Mouse (Mus musculus): ENCODE data around the gene B3gntl1. TPM values are rescaled to one million over a fixed set of nuclear protein-coding genes. Genes with fewer than 3 reads are reported as not detected.

The B3gntl1 gene
- polyA plus RNA-seq, 1 experiment: 7.6 TPM

DNA sequence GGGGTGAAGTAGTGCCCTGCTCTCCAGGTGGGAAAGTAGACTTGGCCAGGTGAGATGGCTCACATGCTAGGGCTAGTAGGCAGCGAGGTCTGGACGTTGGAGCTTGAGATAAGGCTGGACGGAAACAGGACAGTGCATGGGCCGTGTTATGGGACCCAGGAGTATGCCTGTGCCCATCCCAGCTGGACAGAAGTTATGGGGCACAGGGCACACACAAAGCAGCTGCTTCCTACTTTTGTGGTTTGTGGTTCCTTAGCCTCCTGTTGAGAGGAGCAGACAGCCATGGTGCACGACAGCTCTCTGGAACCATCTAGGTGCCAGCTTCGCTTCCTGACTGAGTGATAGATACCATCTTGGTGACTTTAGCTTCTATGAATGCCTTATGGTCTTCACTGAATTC, 67.3 kb downstream of the B3gntl1 start:
- H3K4me3 ChIP-seq (ENCODE audit: control insufficient read depth, low read depth, low read length): no peak overlapping the region
- H3K36me3 ChIP-seq (ENCODE audit: control insufficient read depth, insufficient read depth, low read length): no peaks in the 10 kb centered on the region; the same call in 1 of the 2 replicates
- TF ChIP-seq CTCF (IDR thresholded peaks at IDR 0.05; ENCODE audit: control insufficient read depth, insufficient read depth, insufficient replicate concordance, low read depth, low read length) (no peak), POLR2A (IDR thresholded peaks at IDR 0.05; ENCODE audit: control insufficient read depth, low read depth, low read length) (no peak)
- H3K27me3 ChIP-seq (ENCODE audit: control insufficient read depth, insufficient read depth, low read length): no peaks in the 10 kb centered on the region
- no peaks in the 10 kb centered on the region for H3K4me1 ChIP-seq (ENCODE audit: control insufficient read depth, insufficient read depth, low read length)
- H3K27ac ChIP-seq (ENCODE audit: control insufficient read depth, insufficient read depth, low read depth, low read length): no peak overlapping the region

GRCm38 (mm10) chr11:121601422-121601821, 71.5 kb downstream of the B3gntl1 start:
- Histone ChIP-seq H3K4me1 (ENCODE audit: control insufficient read depth, insufficient read depth, low read length) (no peaks in the 10 kb centered on the region), H3K4me3 (ENCODE audit: control insufficient read depth, low read depth, low read length) (no peak overlapping the region), H3K36me3 (ENCODE audit: control insufficient read depth, insufficient read depth, low read length) (no peaks in the 10 kb centered on the region; the same call in none of the 2 replicates), H3K27ac (ENCODE audit: control insufficient read depth, insufficient read depth, low read depth, low read length) (no peak overlapping the region), H3K27me3 (ENCODE audit: control insufficient read depth, insufficient read depth, low read length) (no peaks in the 10 kb centered on the region)
- no peak for TF ChIP-seq CTCF (IDR thresholded peaks at IDR 0.05; ENCODE audit: control insufficient read depth, insufficient read depth, insufficient replicate concordance, low read depth, low read length)
- TF ChIP-seq POLR2A (IDR thresholded peaks at IDR 0.05; ENCODE audit: control insufficient read depth, low read depth, low read length): no peak

DNA sequence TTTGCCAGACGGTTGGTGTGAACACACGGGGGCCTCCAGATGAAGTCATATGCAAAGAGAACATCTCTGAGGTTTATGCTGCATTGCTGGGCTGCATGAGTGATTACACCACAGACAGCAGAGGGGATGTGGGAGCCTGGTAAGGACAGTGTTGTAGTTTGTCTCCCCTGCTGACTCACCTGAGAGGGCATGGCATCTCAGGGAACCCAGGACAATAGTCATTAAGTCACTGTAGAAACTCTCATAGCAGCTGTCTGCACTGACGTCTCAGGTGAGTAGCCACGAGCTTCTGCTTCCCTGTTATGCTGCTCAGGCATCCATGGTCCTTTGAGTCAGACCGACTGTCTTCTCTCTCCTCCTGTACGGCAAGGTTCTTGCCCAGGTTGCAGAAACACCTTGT, 75.7 kb downstream of the B3gntl1 start:
- Histone ChIP-seq H3K27ac (ENCODE audit: control insufficient read depth, insufficient read depth, low read depth, low read length) (no peak overlapping the region), H3K4me1 (ENCODE audit: control insufficient read depth, insufficient read depth, low read length) (no peaks in the 10 kb centered on the region), H3K27me3 (ENCODE audit: control insufficient read depth, insufficient read depth, low read length) (no peaks in the 10 kb centered on the region), H3K36me3 (ENCODE audit: control insufficient read depth, insufficient read depth, low read length) (peaks cover 1% of the 10 kb centered on the region), H3K4me3 (ENCODE audit: control insufficient read depth, low read depth, low read length) (no peak overlapping the region)
- TF ChIP-seq POLR2A (IDR thresholded peaks at IDR 0.05; ENCODE audit: control insufficient read depth, low read depth, low read length) (no peak), CTCF (IDR thresholded peaks at IDR 0.05; ENCODE audit: control insufficient read depth, insufficient read depth, insufficient replicate concordance, low read depth, low read length) (no peak)

DNA sequence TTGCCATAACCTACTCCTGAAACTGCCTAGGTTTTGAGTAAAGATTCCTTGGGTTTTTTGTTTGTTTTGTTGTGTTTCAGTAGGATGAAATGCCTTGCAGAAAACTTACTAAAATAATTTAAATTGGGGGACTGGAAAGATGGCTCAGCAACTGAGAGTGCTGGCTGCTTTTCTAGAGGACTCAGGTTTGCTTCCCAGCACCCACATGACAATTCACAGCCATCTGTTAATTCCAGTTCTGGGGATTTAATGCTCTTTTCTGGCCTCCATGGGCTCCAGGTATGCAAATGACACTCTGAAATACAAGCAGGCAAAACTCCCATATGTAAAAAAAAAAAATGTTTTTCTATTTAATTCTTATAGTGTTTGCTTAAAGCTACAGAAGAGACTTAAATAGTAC, 91.1 kb downstream of the B3gntl1 start:
- Histone ChIP-seq H3K27me3 (ENCODE audit: control insufficient read depth, insufficient read depth, low read length) (no peaks in the 10 kb centered on the region), H3K27ac (ENCODE audit: control insufficient read depth, insufficient read depth, low read depth, low read length) (no peak overlapping the region), H3K4me1 (ENCODE audit: control insufficient read depth, insufficient read depth, low read length) (no peaks in the 10 kb centered on the region), H3K36me3 (ENCODE audit: control insufficient read depth, insufficient read depth, low read length) (no peaks in the 10 kb centered on the region), H3K4me3 (ENCODE audit: control insufficient read depth, low read depth, low read length) (no peak overlapping the region)
- TF ChIP-seq POLR2A (IDR thresholded peaks at IDR 0.05; ENCODE audit: control insufficient read depth, low read depth, low read length): no peak
- no peak for TF ChIP-seq CTCF (IDR thresholded peaks at IDR 0.05; ENCODE audit: control insufficient read depth, insufficient read depth, insufficient replicate concordance, low read depth, low read length)

Other genes starting within 250 kb of the B3gntl1 start
- 0.09 and 0.11 TPM in 2 replicates for gene Fn3k, start 238.2 kb downstream of the B3gntl1 start, polyA plus RNA-seq (2012; rRNA removed)
- 22.4 and 23.4 TPM in 2 replicates for gene Tbcd, start 221.2 kb downstream of the B3gntl1 start, polyA plus RNA-seq (2012; rRNA removed)
- gene Zfp750, start 153.8 kb downstream of the B3gntl1 start, polyA plus RNA-seq (2012; rRNA removed): 0.23 and 0.65 TPM in 2 replicates
- 3.0 and 4.5 TPM in 2 replicates for gene Metrnl, start 28.4 kb upstream of the B3gntl1 start, polyA plus RNA-seq (2012; rRNA removed)
- 77.0 and 110 TPM in 2 replicates for gene Ptchd3, start 157.1 kb upstream of the B3gntl1 start, polyA plus RNA-seq (2012; rRNA removed)